28 mouse cellular contexts compared by ENCODE assay signal in genomic region chr4:48328042-48328441, GRCm38 (mm10). TPM values are rescaled to one million over a fixed set of nuclear protein-coding genes. Genes with fewer than 3 reads are reported as not detected.
DNase-seq lines count a peak whose midpoint lies in the region; ATAC-seq and TF ChIP-seq lines count a peak whose summit lies in the region.
"Had no signal": no experiment of that assay in that cellular context is flagged by ENCODE, and none has a peak within 500 bp of the region (broad histone marks: within the 10 kb centered on the region; RNA-seq: fewer than 3 reads in every experiment).

No protein-coding gene starts in this region.

- H3K9me3 ChIP-seq in liver, postnatal 0 days (ENCODE audit: low read length) = no peaks in the 10 kb centered on the region
- no peaks in the 10 kb centered on the region for H3K9me3 ChIP-seq in MEL (replicated peaks; ENCODE audit: insufficient read depth, low read length)
- H3K9me3 ChIP-seq in hindbrain, postnatal 0 days (ENCODE audit: low read length) = no peaks in the 10 kb centered on the region
- H3K9me3 ChIP-seq: embryonic facial prominence, embryonic 10.5 days; embryonic facial prominence, embryonic 13.5 days; forebrain, embryonic 12.5 days; forebrain, embryonic 15.5 days; heart, embryonic 10.5 days; heart, embryonic 13.5 days had no signal

- H3K9ac ChIP-seq in liver, postnatal 0 days (replicated peaks) = no peak overlapping the region
- no peak overlapping the region for H3K9ac ChIP-seq in MEL (ENCODE audit: control insufficient read depth, low read depth, low read length, poor library complexity, severe bottlenecking)
- no peak overlapping the region for H3K9ac ChIP-seq in hindbrain, postnatal 0 days (replicated peaks; ENCODE audit: low read length)
- H3K9ac ChIP-seq: embryonic facial prominence, embryonic 13.5 days; forebrain, embryonic 12.5 days; forebrain, embryonic 15.5 days; heart, embryonic 13.5 days; hindbrain, embryonic 14.5 days had no signal

- H3K4me1 ChIP-seq in liver, postnatal 0 days (ENCODE audit: insufficient read depth) = no peaks in the 10 kb centered on the region
- no peaks in the 10 kb centered on the region for H3K4me1 ChIP-seq in MEL (ENCODE audit: control insufficient read depth in 1 of 2, insufficient read depth in 2 of 2, low read length in 2 of 2)
- no peaks in the 10 kb centered on the region for H3K4me1 ChIP-seq in hindbrain, postnatal 0 days (ENCODE audit: insufficient read depth, low read length)
- no peaks in the 10 kb centered on the region for H3K4me1 ChIP-seq in lung, adult 2 months (ENCODE audit: control insufficient read depth, insufficient read depth, low read length)
- H3K4me1 ChIP-seq: embryonic facial prominence, embryonic 10.5 days; embryonic facial prominence, embryonic 13.5 days; forebrain, embryonic 12.5 days; forebrain, embryonic 15.5 days; heart, embryonic 10.5 days; heart, embryonic 13.5 days had no signal

- ATAC-seq in liver, postnatal 0 days = no peak
- no peak for ATAC-seq in hindbrain, postnatal 0 days
- ATAC-seq: forebrain, embryonic 15.5 days had no signal

- TF ChIP-seq POLR2A in MEL (IDR thresholded peaks at IDR 0.05; ENCODE audit: control insufficient read depth in 1 of 2, insufficient read depth in 1 of 2, low read depth in 1 of 2, low read length in 2 of 2, poor library complexity in 1 of 2) = no peak
- no peak for TF ChIP-seq POLR2A in lung, adult 2 months (IDR thresholded peaks at IDR 0.05; ENCODE audit: borderline replicate concordance, extremely low read depth, low read depth, low read length)

- no peaks in the 10 kb centered on the region for H3K27me3 ChIP-seq in liver, postnatal 0 days (ENCODE audit: insufficient read depth, low read length)
- H3K27me3 ChIP-seq in MEL (ENCODE audit: control insufficient read depth in 1 of 2, insufficient read depth in 2 of 2, low read length in 2 of 2) = no peaks in the 10 kb centered on the region
- H3K27me3 ChIP-seq in splenic B cell, adult 2 months (ENCODE audit: control insufficient read depth, insufficient read depth, low read length, poor library complexity, severe bottlenecking) = no peaks in the 10 kb centered on the region
- no peaks in the 10 kb centered on the region for H3K27me3 ChIP-seq in hindbrain, postnatal 0 days (ENCODE audit: insufficient read depth, low read length)
- H3K27me3 ChIP-seq: embryonic facial prominence, embryonic 13.5 days; forebrain, embryonic 15.5 days; heart, embryonic 13.5 days had no signal

- TF ChIP-seq EP300 in liver, postnatal 0 days (IDR thresholded peaks at IDR 0.05; ENCODE audit: low read depth) = no peak
- no peak for TF ChIP-seq EP300 in MEL (IDR thresholded peaks at IDR 0.05; ENCODE audit: low read depth in 1 of 2, low read length in 2 of 2)

- TF ChIP-seq CTCF in liver, postnatal 0 days (IDR thresholded peaks at IDR 0.05; ENCODE audit: low read depth) = peak; percentile 16; the same call in 1 of the 2 replicates
- TF ChIP-seq CTCF in MEL (IDR thresholded peaks at IDR 0.05 in 2 of 3, conservative IDR thresholded peaks at IDR 0.05 in 1 of 3; ENCODE audit: control insufficient read depth in 1 of 3, insufficient read depth in 1 of 3, low read depth in 2 of 3, low read length in 3 of 3, poor library complexity in 1 of 3, severe bottlenecking in 1 of 3) = peak in 1 of 3 experiments; percentile 28; a peak in 2 of 6 replicates
- TF ChIP-seq CTCF in hindbrain, postnatal 0 days (IDR thresholded peaks at IDR 0.05; ENCODE audit: low read depth) = no peak
- TF ChIP-seq CTCF in lung, adult 2 months (IDR thresholded peaks at IDR 0.05; ENCODE audit: insufficient read depth, low read length) = no peak

- no peak for DNase-seq in liver, postnatal 0 days
- DNase-seq in liver = no peak
- DNase-seq in A20 (ENCODE audit: low read depth, low spot score) = peak; percentile 42
- DNase-seq in MEL (ENCODE audit: low read depth, low spot score) = peak; percentile 14
- peak; percentile 12 for DNase-seq in splenic B cell, adult 2 months (ENCODE audit: low read depth, low spot score)
- DNase-seq in kidney, postnatal 10 days = no peak
- no peak for DNase-seq in hindbrain, postnatal 0 days (ENCODE audit: low spot score)
- no peak for DNase-seq in lung, adult 2 months
- DNase-seq: adrenal gland, postnatal 10 days; B cell, adult 2 months; cerebellum, adult 11 months; cerebellum, adult 2 months; cerebellum, adult 9-11 months; cerebellum, postnatal 25 days; embryo, embryonic 11 days; gastrocnemius, postnatal 10 days; gastrocnemius, postnatal 36 days; heart, adult 2 months; heart, postnatal 14 days; heart, postnatal 4 days had no signal

- no peak overlapping the region for H3K4me2 ChIP-seq in liver, postnatal 0 days (ENCODE audit: low read depth, low read length)
- H3K4me2 ChIP-seq in hindbrain, postnatal 0 days (ENCODE audit: low read depth, low read length) = no peak overlapping the region
- H3K4me2 ChIP-seq: embryonic facial prominence, embryonic 13.5 days; forebrain, embryonic 12.5 days; forebrain, embryonic 15.5 days; heart, embryonic 13.5 days; hindbrain, embryonic 14.5 days had no signal

- peak; percentile 7; the same call in 1 of the 2 replicates for TF ChIP-seq RAD21 in MEL (IDR thresholded peaks at IDR 0.05; ENCODE audit: low read depth, low read length)

- no peaks in the 10 kb centered on the region for H3K79me2 ChIP-seq in MEL (ENCODE audit: control insufficient read depth, insufficient read depth, low read length, poor library complexity)

- no peaks in the 10 kb centered on the region for H3K36me3 ChIP-seq in liver, postnatal 0 days (replicated peaks; ENCODE audit: insufficient read depth, low read length)
- H3K36me3 ChIP-seq in MEL (ENCODE audit: control insufficient read depth in 1 of 2, insufficient read depth in 2 of 2, low read length in 2 of 2) = no peaks in the 10 kb centered on the region
- H3K36me3 ChIP-seq in splenic B cell, adult 2 months (ENCODE audit: control insufficient read depth, insufficient read depth, low read length, poor library complexity, severe bottlenecking) = no peaks in the 10 kb centered on the region
- no peaks in the 10 kb centered on the region for H3K36me3 ChIP-seq in hindbrain, postnatal 0 days (ENCODE audit: insufficient read depth, low read length)
- H3K36me3 ChIP-seq: embryonic facial prominence, embryonic 10.5 days; embryonic facial prominence, embryonic 13.5 days; forebrain, embryonic 12.5 days; forebrain, embryonic 15.5 days; heart, embryonic 10.5 days; heart, embryonic 13.5 days had no signal

- no peak overlapping the region for H3K4me3 ChIP-seq in liver, postnatal 0 days (ENCODE audit: low read depth, low read length)
- H3K4me3 ChIP-seq in MEL (ENCODE audit: control insufficient read depth in 1 of 2, insufficient read depth in 1 of 2, low read depth in 2 of 2, low read length in 2 of 2) = no peak overlapping the region
- no peak overlapping the region for H3K4me3 ChIP-seq in hindbrain, postnatal 0 days (ENCODE audit: low read length)
- no peak overlapping the region for H3K4me3 ChIP-seq in lung, adult 2 months (replicated peaks; ENCODE audit: extremely low read depth, low read depth, low read length)
- H3K4me3 ChIP-seq: embryonic facial prominence, embryonic 10.5 days; embryonic facial prominence, embryonic 13.5 days; erythroblast, embryonic 14.5 days; forebrain, embryonic 12.5 days; forebrain, embryonic 15.5 days; heart, adult 2 months; heart, embryonic 10.5 days; heart, embryonic 13.5 days had no signal

- WGBS in liver, postnatal 0 days (ENCODE audit: insufficient replicate concordance) = 64% methylated on average over 2 of the region's 2 CpGs
- WGBS in hindbrain, postnatal 0 days = 64% methylated on average over 2 of the region's 2 CpGs
- 86% methylated on average over 2 of the region's 2 CpGs for WGBS in lung, adult 2 months

- H3K27ac ChIP-seq in liver, postnatal 0 days (ENCODE audit: low read depth) = no peak overlapping the region
- no peak overlapping the region for H3K27ac ChIP-seq in MEL (ENCODE audit: control insufficient read depth, low read depth, low read length)
- no peak overlapping the region for H3K27ac ChIP-seq in hindbrain, postnatal 0 days
- H3K27ac ChIP-seq: embryonic facial prominence, embryonic 10.5 days; embryonic facial prominence, embryonic 13.5 days; forebrain, embryonic 12.5 days; forebrain, embryonic 15.5 days; heart, adult 2 months; heart, embryonic 10.5 days; heart, embryonic 13.5 days; hindbrain, embryonic 14.5 days had no signal

TF ChIP-seq in MEL, 35 proteins besides CTCF, POLR2A, EP300 and RAD21:
- TF ChIP-seq MAZ (IDR thresholded peaks at IDR 0.05; ENCODE audit: low read depth, low read length) = no peak
- peak; percentile 19; the same call in 1 of the 2 replicates for TF ChIP-seq SMC3 (IDR thresholded peaks at IDR 0.05; ENCODE audit: low read depth, low read length)
- TF ChIP-seq CHD1 (IDR thresholded peaks at IDR 0.05; ENCODE audit: low read depth, low read length) = no peak
- TF ChIP-seq SIN3A (IDR thresholded peaks at IDR 0.05; ENCODE audit: low read length) = no peak
- no peak for TF ChIP-seq POLR2AphosphoS5 (IDR thresholded peaks at IDR 0.05; ENCODE audit: borderline replicate concordance, low read depth, low read length)
- TF ChIP-seq MYB (IDR thresholded peaks at IDR 0.05; ENCODE audit: low read depth, low read length) = no peak
- TF ChIP-seq MYC (IDR thresholded peaks at IDR 0.05; ENCODE audit: low read depth, low read length) = no peak

RNA-seq across cellular contexts. Expression of gene Invs, which starts 48.5 kb away (rescaled TPM):
- polyA plus RNA-seq in liver, postnatal 0 days (2015; fragmentation: Nextera tagmentation; extraction: Ambion mirVana) = 1.2 and 1.3 TPM in 2 replicates
- 1.9 and 2.7 TPM in 2 replicates for total RNA-seq in MEL (2012; rRNA removed)
- polyA plus RNA-seq in MEL (2012; ENCODE audit: insufficient read depth in 1 of 2, insufficient read length in 2 of 2, low read depth in 1 of 2, low replicate concordance in 2 of 2, missing spikeins in 1 of 2) = 1 to 10 TPM in 1 of 2 experiments, not detected in 1; 2.5 TPM
- 4.7 and 10.9 TPM in 2 replicates for total RNA-seq in hindbrain, postnatal 0 days (2014; rRNA removed)
- polyA plus RNA-seq in hindbrain, postnatal 0 days (2015; fragmentation: Nextera tagmentation; extraction: Ambion mirVana) = 2.9 and 3.4 TPM in 2 replicates
- polyA plus RNA-seq in lung, adult 2 months (2012; rRNA removed) = 3.7 and 4.7 TPM in 2 replicates

RNA-seq across cellular contexts. Expression of gene Erp44, which starts 48.7 kb away (rescaled TPM):
- polyA plus RNA-seq in liver, postnatal 0 days (2015; fragmentation: Nextera tagmentation; extraction: Ambion mirVana) = 66.0 and 69.3 TPM in 2 replicates
- 27.6 and 31.1 TPM in 2 replicates for total RNA-seq in MEL (2012; rRNA removed)
- 10 to 100 TPM in 1 of 2 experiments, not detected in 1; 31.6 TPM for polyA plus RNA-seq in MEL (2012; ENCODE audit: insufficient read depth in 1 of 2, insufficient read length in 2 of 2, low read depth in 1 of 2, low replicate concordance in 2 of 2, missing spikeins in 1 of 2)
- 15.1 and 27.3 TPM in 2 replicates for total RNA-seq in hindbrain, postnatal 0 days (2014; rRNA removed)
- polyA plus RNA-seq in hindbrain, postnatal 0 days (2015; fragmentation: Nextera tagmentation; extraction: Ambion mirVana) = 50.4 and 52.5 TPM in 2 replicates
- 8.6 and 11.9 TPM in 2 replicates for polyA plus RNA-seq in lung, adult 2 months (2012; rRNA removed)

Comparison
In these comparisons a context has a peak if more than half of its experiments do, and no peak if none do; other contexts are left out.
1. DNase-seq: peak in A20 (single experiment), MEL (single experiment) and splenic B cell, adult 2 months (single experiment); none in liver, postnatal 0 days (single experiment), liver (single experiment), kidney, postnatal 10 days (single experiment), hindbrain, postnatal 0 days (single experiment) and lung, adult 2 months (single experiment).